Mouse (Mus musculus) liver, embryonic 14.5 days (tissue): ENCODE results near the gene Egfl7.

Experiments
- CTCF ChIP-seq: IDR thresholded peaks from 2 replicates; pipeline ENCODE4 v1.5.1; 2016; ENCODE audit warnings: antibody characterized with exemption, low read depth, control low read depth
- EP300 ChIP-seq: IDR thresholded peaks from 2 replicates; pipeline ENCODE4 v1.6.1; 2016; ENCODE audit warnings: antibody characterized with exemption, low read depth

DNA sequence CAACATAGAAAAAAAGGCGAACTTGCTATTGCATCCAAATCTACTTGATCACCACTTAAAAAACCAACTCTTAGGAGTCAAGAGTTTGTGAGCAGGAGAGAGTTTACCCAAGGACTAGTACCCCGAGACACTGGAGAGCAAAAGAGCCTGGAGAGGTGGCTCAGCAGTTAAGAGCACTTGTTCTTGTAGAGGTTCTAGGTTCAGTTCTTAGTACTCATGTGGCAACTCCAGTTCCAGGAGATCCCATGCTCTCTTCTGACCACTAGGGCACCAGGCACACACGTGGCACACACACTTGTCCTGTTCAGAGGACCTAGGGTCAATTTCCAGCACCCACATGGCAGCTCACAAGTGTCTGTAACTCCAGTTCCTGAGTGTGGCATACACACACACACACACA is 46.3 kb downstream of the Egfl7 start:
- TF ChIP-seq EP300 (no peak), CTCF (no peak; the same call in 1 of the 2 replicates)
